In the genomic region with DNA sequence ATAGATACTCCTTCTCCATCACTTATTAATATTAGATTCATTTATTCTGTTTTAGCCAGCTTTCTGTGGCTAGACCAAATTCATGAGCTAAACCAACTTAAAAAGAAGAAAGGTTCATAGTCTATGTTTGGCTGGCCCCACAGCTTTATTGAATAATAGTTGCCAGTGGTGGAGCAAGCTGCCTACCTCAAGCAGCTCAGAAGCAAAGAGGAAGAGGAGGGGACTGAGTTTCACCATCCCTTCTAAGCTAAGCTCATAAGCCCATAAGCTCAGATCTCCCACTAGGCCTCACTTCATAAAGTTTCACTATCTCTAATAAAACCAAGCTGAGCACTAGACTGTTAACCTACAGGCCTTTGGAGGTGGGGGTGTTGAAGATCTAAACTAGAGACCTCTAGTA, we compare ENCODE assay signal across 33 mouse cellular contexts.
"Had no signal": no experiment of that assay in that cellular context is flagged by ENCODE, and none has a peak within 500 bp of the region (broad histone marks: within the 10 kb centered on the region; RNA-seq: fewer than 3 reads in every experiment).

No protein-coding gene starts in this region.

- H3K27ac ChIP-seq: heart, embryonic 10.5 days; heart, embryonic 13.5 days; heart, embryonic 15.5 days; hindbrain, embryonic 12.5 days; hindbrain, embryonic 14.5 days; hindbrain, embryonic 15.5 days; hindbrain, postnatal 0 days; intestine, embryonic 15.5 days; kidney, embryonic 15.5 days; kidney, postnatal 0 days; layer of hippocampus, adult 2 months had no signal

- H3K9ac ChIP-seq: heart, embryonic 12.5 days; heart, embryonic 13.5 days; heart, embryonic 15.5 days; hindbrain, embryonic 12.5 days; hindbrain, embryonic 14.5 days; hindbrain, embryonic 15.5 days; intestine, embryonic 15.5 days; kidney, embryonic 15.5 days had no signal

- DNase-seq: heart, postnatal 10 days; heart, postnatal 14 days; heart, postnatal 36 days; heart, postnatal 4 days; kidney, adult 11 months; kidney, adult 18-20 months; kidney, adult 2 months; kidney, adult 8-10 months; kidney, adult 9 months; kidney, postnatal 10 days; kidney, postnatal 14 days; kidney, postnatal 25 days; kidney, postnatal 36 days; kidney, postnatal 4 days; layer of hippocampus, adult 9-11 months; layer of hippocampus, postnatal 36 days had no signal

- H3K27me3 ChIP-seq: heart, embryonic 12.5 days; heart, embryonic 13.5 days; heart, embryonic 15.5 days; hindbrain, embryonic 12.5 days; hindbrain, embryonic 15.5 days; intestine, embryonic 15.5 days; kidney, embryonic 15.5 days had no signal

- H3K9me3 ChIP-seq: heart, embryonic 10.5 days; heart, embryonic 12.5 days; heart, embryonic 13.5 days; heart, embryonic 15.5 days; hindbrain, embryonic 12.5 days; hindbrain, embryonic 15.5 days; intestine, embryonic 15.5 days; kidney, embryonic 15.5 days had no signal

- ATAC-seq: hindbrain, embryonic 16.5 days; hindbrain, postnatal 0 days; inflammation-experienced regulatory T-cells, adult 6 months; intestine, embryonic 15.5 days; intestine, embryonic 16.5 days; intestine, postnatal 0 days had no signal

- H3K36me3 ChIP-seq: heart, embryonic 10.5 days; heart, embryonic 12.5 days; heart, embryonic 13.5 days; heart, embryonic 15.5 days; hindbrain, embryonic 12.5 days; hindbrain, embryonic 15.5 days; intestine, embryonic 15.5 days; kidney, embryonic 15.5 days had no signal

- H3K4me3 ChIP-seq: heart, embryonic 10.5 days; heart, embryonic 12.5 days; heart, embryonic 13.5 days; heart, embryonic 15.5 days; hindbrain, embryonic 12.5 days; hindbrain, embryonic 15.5 days; intestine, embryonic 15.5 days; kidney, embryonic 15.5 days; layer of hippocampus, adult 2 months had no signal

- H3K4me2 ChIP-seq: heart, embryonic 11.5 days; heart, embryonic 12.5 days; heart, embryonic 13.5 days; heart, embryonic 15.5 days; hindbrain, embryonic 12.5 days; hindbrain, embryonic 14.5 days; hindbrain, embryonic 15.5 days; intestine, embryonic 15.5 days; kidney, embryonic 15.5 days had no signal
